Mouse (Mus musculus) heart, postnatal 0 days (tissue): ENCODE measurements around the gene Fubp1. TPM values are rescaled to one million over a fixed set of nuclear protein-coding genes. Genes with fewer than 3 reads are reported as not detected.

ENCODE experiments used
- ATAC-seq: fragments of 200-750 bp; cut with Nextera tagmentation; 2 replicates; pipeline ENCODE4 v1.8.0; 2017; ENCODE audit warnings: low read depth, moderate number of reproducible peaks, moderate library complexity; ENCODE audit not compliant: insufficient read depth
- DNase-seq: peaks from one replicate; pipeline ENCODE4 v3.0.0-alpha.2; 2016; ENCODE audit warnings: low spot score
- H3K27ac ChIP-seq: fragments of 300-500 bp; sonication (generic); 2 replicates; pipeline ENCODE4 v1.5.1; 2014; ENCODE audit warnings: low read depth, mild to moderate bottlenecking
- H3K27me3 ChIP-seq: fragments of 300-500 bp; sonication (generic); 2 replicates; pipeline ENCODE4 v1.6.1; 2014; ENCODE audit warnings: low read length, mixed read lengths; ENCODE audit not compliant: control insufficient read depth, insufficient read depth
- H3K36me3 ChIP-seq: fragments of 300-500 bp; sonication (generic); replicated peaks from 2 replicates; pipeline ENCODE4 v1.6.1; 2014; ENCODE audit warnings: low read length, mixed read lengths; ENCODE audit not compliant: control insufficient read depth, insufficient read depth
- H3K4me1 ChIP-seq: fragments of 300-500 bp; sonication (generic); 2 replicates; pipeline ENCODE4 v1.6.1; 2014; ENCODE audit warnings: antibody characterized with exemption; ENCODE audit not compliant: control insufficient read depth, insufficient read depth
- H3K4me2 ChIP-seq: fragments of 300-500 bp; sonication (generic); 2 replicates; pipeline ENCODE4 v1.6.1; 2014; ENCODE audit warnings: low read depth, mild to moderate bottlenecking, low read length, moderate library complexity
- H3K4me3 ChIP-seq: fragments of 300-500 bp; sonication (generic); 2 replicates; pipeline ENCODE4 v1.5.1; 2014; ENCODE audit warnings: low read depth, low read length
- H3K9ac ChIP-seq: fragments of 300-500 bp; sonication (generic); replicated peaks from 2 replicates; pipeline ENCODE4 v1.6.1; 2014; ENCODE audit warnings: low read depth, low read length, mixed read lengths
- H3K9me3 ChIP-seq: fragments of 300-500 bp; sonication (generic); replicated peaks from 2 replicates; pipeline ENCODE4 v1.6.1; 2016; ENCODE audit warnings: low read length; ENCODE audit not compliant: control insufficient read depth
- CTCF ChIP-seq: IDR thresholded peaks from 2 replicates; pipeline ENCODE4 v1.5.1; 2016; ENCODE audit warnings: antibody characterized with exemption, control low read depth, low read depth
- EP300 ChIP-seq: IDR thresholded peaks from 2 replicates; pipeline ENCODE4 v1.6.1; 2016; ENCODE audit warnings: antibody characterized with exemption, low read depth
- WGBS: fragments of 180-500 bp; shearing (Covaris S2); extraction: QIAGEN DNeasy Blood & Tissue Kit; methylation state at CpG from one replicate; pipeline ENCODE4 v1.1.7; 2014; 5-methylcytosine and 5-hydroxymethylcytosine counted together
- polyA plus RNA-seq: library from polyadenylated mRNA; unstranded; fragments of >200 nt; fragmentation: Nextera tagmentation; extraction: Ambion mirVana; gene quantifications from 2 replicates; pipeline ENCODE4 v1.2.1, GENCODE M21; 2015
- total RNA-seq: library from RNA; depleted of rRNA; stranded (reverse); fragments of >200 nt; gene quantifications from 2 replicates; pipeline ENCODE4 v1.2.3, GENCODE M21; 2014; ENCODE audit warnings: low replicate concordance

Fubp1 gene
- total and polyA plus RNA-seq, 2 experiments from 2014 or later, result 71.2 to 72.9 TPM

- ATAC-seq (no peak), DNase-seq (no peak)
- 0 out of 2 replicates have a peak overlapping the region, but pooled peaks have one; percentile 89 for H3K4me3 ChIP-seq
- TF ChIP-seq EP300, result no peak
- no peak for TF ChIP-seq CTCF
- H3K9ac ChIP-seq, result no peak overlapping the region
- H3K9me3 ChIP-seq, result no peaks in the 10 kb centered on the region
- H3K4me2 ChIP-seq, result peak overlapping the region; percentile 91; the same call in 1 of the 2 replicates
- H3K27ac ChIP-seq, result no peak overlapping the region
- H3K4me1 ChIP-seq, result peaks cover 26% of the 10 kb centered on the region
- 84% methylated on average over 7 of the region's 7 CpGs for WGBS
- peaks cover 4% of the 10 kb centered on the region; the same call in 1 of the 2 replicates for H3K36me3 ChIP-seq
- no peaks in the 10 kb centered on the region for H3K27me3 ChIP-seq
These were observed 1.9 kb upstream of the Fubp1 start for GRCm38 (mm10) chr3:152208096-152208885.

GRCm38 (mm10) chr3:152209177-152209966, 850 bp upstream of the Fubp1 start:
- ATAC-seq, result peak; percentile 31
- TF ChIP-seq CTCF, result no peak
- no peak for TF ChIP-seq EP300
- WGBS, result 2% methylated on average over 25 of the region's 25 CpGs
- Histone ChIP-seq H3K4me3 (peak overlapping the region; percentile 89), H3K9ac (peak overlapping the region; percentile 99), H3K4me1 (peaks cover 26% of the 10 kb centered on the region), H3K4me2 (peak overlapping the region; percentile 91), H3K36me3 (peaks cover 4% of the 10 kb centered on the region; the same call in 1 of the 2 replicates), H3K27me3 (no peaks in the 10 kb centered on the region), H3K9me3 (no peaks in the 10 kb centered on the region), H3K27ac (peak overlapping the region; percentile 100)
- no peak for DNase-seq

GRCm38 (mm10) chr3:152210728-152211391, 638 bp downstream of the Fubp1 start:
- Histone ChIP-seq H3K27me3 (no peaks in the 10 kb centered on the region), H3K9ac (peak overlapping the region; percentile 99), H3K4me3 (peak overlapping the region; percentile 89), H3K9me3 (no peaks in the 10 kb centered on the region), H3K27ac (peak overlapping the region; percentile 100), H3K4me2 (peak overlapping the region; percentile 75), H3K36me3 (peaks cover 15% of the 10 kb centered on the region), H3K4me1 (peaks cover 26% of the 10 kb centered on the region)
- DNase-seq (peak; percentile 63), ATAC-seq (peak; percentile 54)
- WGBS, result under 1% methylated on average over 61 of the region's 68 CpGs
- TF ChIP-seq EP300, result no peak
- TF ChIP-seq CTCF, result no peak

- ATAC-seq (no peak), DNase-seq (no peak)
- peak overlapping the region; percentile 99 for H3K9ac ChIP-seq
- H3K4me1 ChIP-seq, result peaks cover 26% of the 10 kb centered on the region
- peak overlapping the region; percentile 100 for H3K27ac ChIP-seq
- no peaks in the 10 kb centered on the region for H3K27me3 ChIP-seq
- no peak for TF ChIP-seq EP300
- TF ChIP-seq CTCF, result no peak
- 1% methylated on average over 7 of the region's 7 CpGs for WGBS
- H3K4me3 ChIP-seq, result peak overlapping the region; percentile 89
- H3K4me2 ChIP-seq, result peak overlapping the region; percentile 75
- H3K36me3 ChIP-seq, result peaks cover 24% of the 10 kb centered on the region
- no peaks in the 10 kb centered on the region for H3K9me3 ChIP-seq
These were observed 1.6 kb downstream of the Fubp1 start for GRCm38 (mm10) chr3:152211731-152212279.

- no peak overlapping the region for H3K27ac ChIP-seq
- H3K4me3 ChIP-seq, result no peak overlapping the region
- H3K4me2 ChIP-seq, result peak overlapping the region; percentile 75
- no peaks in the 10 kb centered on the region for H3K9me3 ChIP-seq
- peaks cover 36% of the 10 kb centered on the region for H3K36me3 ChIP-seq
- H3K9ac ChIP-seq, result 0 out of 2 replicates have a peak overlapping the region, but pooled peaks have one; percentile 12
- ATAC-seq, result no peak
- WGBS, result 17% methylated on average over 3 of the region's 3 CpGs
- DNase-seq, result no peak
- TF ChIP-seq CTCF, result no peak
- no peak for TF ChIP-seq EP300
- H3K27me3 ChIP-seq, result no peaks in the 10 kb centered on the region
- peaks cover 25% of the 10 kb centered on the region for H3K4me1 ChIP-seq
These were observed 3.2 kb downstream of the Fubp1 start for GRCm38 (mm10) chr3:152213416-152213815.
